Mouse (Mus musculus) lung, adult 2 months (tissue): ENCODE measurements around the gene 1700008O03Rik.

Experiments used
- CTCF ChIP-seq: fragments of 200-500 bp; IDR thresholded peaks from 2 replicates; pipeline ENCODE4 v1.5.1; 2011; ENCODE audit warnings: mild to moderate bottlenecking, low read length, control low read depth; ENCODE audit not compliant: insufficient read depth
- POLR2A ChIP-seq: fragments of 200-500 bp; IDR thresholded peaks from 2 replicates; pipeline ENCODE4 v1.6.1; 2011; ENCODE audit warnings: low read depth, mild to moderate bottlenecking, control low read depth, low read length, borderline replicate concordance; ENCODE audit errors: extremely low read depth

DNA sequence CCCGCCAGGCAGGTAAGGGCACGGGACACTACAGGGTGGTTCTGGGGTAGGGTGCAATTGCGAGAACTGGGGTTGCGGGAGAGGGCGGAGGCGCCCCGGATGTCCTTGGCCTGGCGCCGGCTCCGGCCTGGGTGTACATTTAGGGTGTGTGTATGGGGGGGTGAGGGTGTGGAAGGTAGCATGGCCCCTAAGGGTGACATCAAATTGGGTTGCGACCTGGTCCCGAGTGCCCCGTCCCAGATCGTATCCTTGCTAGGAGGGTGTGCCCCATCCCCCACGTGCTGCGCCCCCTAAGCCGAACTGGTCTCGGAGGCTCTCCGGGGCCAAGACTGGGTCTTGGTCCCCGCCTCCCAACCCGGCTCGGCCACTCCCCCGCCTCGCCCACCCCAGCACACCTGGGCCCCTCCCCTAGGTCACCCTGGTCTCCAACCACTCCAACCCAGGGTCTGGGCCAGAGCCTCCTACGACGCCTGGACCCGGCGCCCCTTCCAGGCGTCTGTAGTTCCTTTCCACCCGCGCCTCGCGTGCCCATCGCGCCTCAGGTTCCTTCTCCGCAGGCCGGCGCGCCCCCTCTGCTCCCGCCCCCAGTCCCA lies 75.2 kb downstream of the 1700008O03Rik start:
- TF ChIP-seq POLR2A (no peak), CTCF (no peak)
